31 mouse cellular contexts compared by ENCODE assay signal in the genomic region with DNA sequence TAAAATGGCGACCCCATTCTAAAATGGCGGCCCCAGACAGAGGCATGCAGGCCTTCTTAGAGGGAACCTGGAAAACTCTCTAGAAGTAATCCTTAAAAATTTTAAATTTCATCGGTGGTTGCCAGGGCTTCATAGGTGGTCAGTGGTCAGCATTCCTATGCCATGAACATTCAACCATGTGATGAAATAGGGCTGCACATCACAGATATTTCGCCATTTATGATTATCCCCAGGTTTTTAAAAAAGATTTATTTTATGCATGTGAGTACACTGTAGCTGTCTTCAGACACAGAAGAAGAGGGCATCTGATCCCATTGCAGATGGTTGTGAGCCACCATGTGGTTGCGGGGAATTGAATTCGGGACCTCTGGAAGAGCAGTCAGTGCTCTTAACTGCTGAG. TPM values are rescaled to one million over a fixed set of nuclear protein-coding genes. Genes with fewer than 3 reads are reported as not detected.
DNase-seq lines count a peak whose midpoint lies in the region; ATAC-seq and TF ChIP-seq lines count a peak whose summit lies in the region.
"Had no signal": no experiment of that assay in that cellular context is flagged by ENCODE, and none has a peak within 500 bp of the region (broad histone marks: within the 10 kb centered on the region; RNA-seq: fewer than 3 reads in every experiment).

No protein-coding gene starts in this region.

- TF ChIP-seq CTCF in CH12.LX (conservative IDR thresholded peaks at IDR 0.05 in 1 of 2, IDR thresholded peaks at IDR 0.05 in 1 of 2; ENCODE audit: low read depth in 2 of 2, low read length in 2 of 2): no peak
- no peak for TF ChIP-seq CTCF in bone marrow macrophage, adult 2 months (IDR thresholded peaks at IDR 0.05; ENCODE audit: low read depth, low read length)
- no peak for TF ChIP-seq CTCF in small intestine, adult 2 months (IDR thresholded peaks at IDR 0.05; ENCODE audit: extremely low read depth, insufficient read length, insufficient replicate concordance, low read depth, low read length)

- WGBS in liver, embryonic 13.5 days (ENCODE audit: insufficient replicate concordance): 84% methylated on average over 6 of the region's 6 CpGs
- WGBS in liver, embryonic 11.5 days: 90% methylated on average over 6 of the region's 6 CpGs
- 94% methylated on average over 6 of the region's 6 CpGs for WGBS in small intestine, adult 2 months

- peaks cover 17% of the 10 kb centered on the region for H3K36me3 ChIP-seq in liver, embryonic 13.5 days
- peaks cover 6% of the 10 kb centered on the region for H3K36me3 ChIP-seq in liver, embryonic 11.5 days (ENCODE audit: control insufficient read depth, insufficient read depth, low read length)
- peaks cover 11 to 18% of the 10 kb centered on the region in 2 experiments for H3K36me3 ChIP-seq in CH12.LX (replicated peaks in 1 of 2; ENCODE audit: control insufficient read depth in 1 of 2, insufficient read depth in 1 of 2, low read length in 1 of 2)
- peaks cover 12% of the 10 kb centered on the region for H3K36me3 ChIP-seq in small intestine, adult 2 months (ENCODE audit: control insufficient read depth, insufficient read depth, low read length)

- dilution Hi-C loops in CH12.LX (cut with MboI; ENCODE audit: extremely low pct_ligation_motif_present, extremely low pct_unique_long_range_greater_than_20kb, low sequenced_read_pairs): no loop called here

- TF ChIP-seq EP300 in CH12.LX (IDR thresholded peaks at IDR 0.05; ENCODE audit: low read length): no peak

- ATAC-seq in liver, embryonic 13.5 days (ENCODE audit: low read depth): no peak
- no peak for ATAC-seq in liver, embryonic 11.5 days (replicated peaks; ENCODE audit: low FRiP score)
- no peak for ATAC-seq in frontal cortex, adult (ENCODE audit: low TSS enrichment)
- ATAC-seq: forebrain, embryonic 15.5 days; intestine, embryonic 16.5 days had no signal

- H3K9me3 ChIP-seq in liver, embryonic 13.5 days (replicated peaks): no peaks in the 10 kb centered on the region
- H3K9me3 ChIP-seq in liver, embryonic 11.5 days (ENCODE audit: control insufficient read depth, low read length): no peaks in the 10 kb centered on the region
- no peaks in the 10 kb centered on the region for H3K9me3 ChIP-seq in CH12.LX (replicated peaks; ENCODE audit: low read length)
- H3K9me3 ChIP-seq: embryonic facial prominence, embryonic 13.5 days; forebrain, embryonic 10.5 days; forebrain, embryonic 15.5 days; G1E; heart, embryonic 15.5 days; hindbrain, embryonic 12.5 days; neural tube, embryonic 15.5 days had no signal

- TF ChIP-seq POLR2A in CH12.LX (IDR thresholded peaks at IDR 0.05; ENCODE audit: low read depth, low read length): no peak
- no peak for TF ChIP-seq POLR2A in bone marrow macrophage, adult 2 months (IDR thresholded peaks at IDR 0.05; ENCODE audit: borderline replicate concordance, low read depth, low read length)
- TF ChIP-seq POLR2A in small intestine, adult 2 months (IDR thresholded peaks at IDR 0.05; ENCODE audit: low read depth, low read length): no peak

- no peak for TF ChIP-seq RAD21 in CH12.LX (IDR thresholded peaks at IDR 0.05; ENCODE audit: low read depth, low read length)

- no peak overlapping the region for H3K4me3 ChIP-seq in liver, embryonic 13.5 days (replicated peaks)
- H3K4me3 ChIP-seq in liver, embryonic 11.5 days (ENCODE audit: low read depth, low read length): no peak overlapping the region
- H3K4me3 ChIP-seq in CH12.LX (replicated peaks in 1 of 3; ENCODE audit: low read depth in 2 of 3, low read length in 2 of 3, poor library complexity in 1 of 3): no peak overlapping the region
- no peak overlapping the region for H3K4me3 ChIP-seq in bone marrow macrophage, adult 2 months (ENCODE audit: insufficient read depth, low read length)
- no peak overlapping the region for H3K4me3 ChIP-seq in small intestine, adult 2 months (ENCODE audit: low read depth, low read length)
- H3K4me3 ChIP-seq: embryonic facial prominence, embryonic 13.5 days; forebrain, embryonic 10.5 days; forebrain, embryonic 15.5 days; heart, embryonic 15.5 days; hindbrain, embryonic 12.5 days; neural tube, embryonic 15.5 days had no signal

- no peak overlapping the region for H3K4me2 ChIP-seq in liver, embryonic 13.5 days
- no peak overlapping the region for H3K4me2 ChIP-seq in liver, embryonic 11.5 days
- H3K4me2 ChIP-seq in CH12.LX (ENCODE audit: insufficient read depth, low read depth, poor library complexity, severe bottlenecking): no peak overlapping the region
- H3K4me2 ChIP-seq: embryonic facial prominence, embryonic 13.5 days; forebrain, embryonic 15.5 days; heart, embryonic 15.5 days; hindbrain, embryonic 12.5 days; neural tube, embryonic 15.5 days had no signal

- H3K27ac ChIP-seq in liver, embryonic 13.5 days: peak overlapping the region; percentile 66
- no peak overlapping the region for H3K27ac ChIP-seq in liver, embryonic 11.5 days (ENCODE audit: low read depth, low read length)
- 0 out of 2 replicates have a peak overlapping the region, but pooled peaks have one; percentile 39 for H3K27ac ChIP-seq in CH12.LX (ENCODE audit: insufficient read depth, low read depth)
- H3K27ac ChIP-seq in bone marrow macrophage, adult 2 months (ENCODE audit: insufficient read depth, low read depth, low read length): peak overlapping the region; percentile 90
- H3K27ac ChIP-seq in small intestine, adult 2 months (ENCODE audit: insufficient read depth, low read depth, low read length): peak overlapping the region; percentile 38; the same call in 1 of the 2 replicates
- H3K27ac ChIP-seq: embryonic facial prominence, embryonic 13.5 days; forebrain, embryonic 10.5 days; forebrain, embryonic 15.5 days; heart, embryonic 15.5 days; hindbrain, embryonic 12.5 days; neural tube, embryonic 15.5 days had no signal

- in situ Hi-C loops in CH12.LX (cut with MboI; ENCODE audit: low pct_ligation_motif_present, low pct_unique_long_range_greater_than_20kb, low sequenced_read_pairs): no loop called here

- no peak for DNase-seq in liver, embryonic 13.5 days
- DNase-seq in liver, embryonic 11.5 days (ENCODE audit: low spot score): no peak
- no peak for DNase-seq in CH12.LX (ENCODE audit: extremely low read depth)
- DNase-seq in layer of hippocampus, adult 9-11 months: no peak
- DNase-seq: adrenal gland, postnatal 14 days; cerebellum, adult 18-20 months; cerebellum, postnatal 10 days; gastrocnemius, postnatal 14 days; heart, postnatal 36 days; kidney, adult 9 months; kidney, postnatal 10 days; layer of hippocampus, postnatal 36 days; left cerebral cortex, postnatal 4 days; lung, adult 2 months; lung, postnatal 10 days; midbrain, embryonic 14.5 days; retina, postnatal 1 day; right cerebral cortex, postnatal 25 days had no signal

- peaks cover 20% of the 10 kb centered on the region for H3K79me2 ChIP-seq in CH12.LX (replicated peaks; ENCODE audit: control insufficient read depth, extremely low read depth, insufficient read depth, poor library complexity, severe bottlenecking)

- peaks cover 66% of the 10 kb centered on the region for H3K4me1 ChIP-seq in liver, embryonic 13.5 days (replicated peaks)
- H3K4me1 ChIP-seq in liver, embryonic 11.5 days (replicated peaks; ENCODE audit: control insufficient read depth, insufficient read depth, low read length): peaks cover 32% of the 10 kb centered on the region
- H3K4me1 ChIP-seq in CH12.LX (ENCODE audit: control insufficient read depth in 1 of 2, insufficient read depth in 2 of 2): peaks cover 7 to 56% of the 10 kb centered on the region in 2 experiments
- H3K4me1 ChIP-seq in bone marrow macrophage, adult 2 months (ENCODE audit: control insufficient read depth, insufficient read depth, low read length): peaks cover 55% of the 10 kb centered on the region
- H3K4me1 ChIP-seq in small intestine, adult 2 months (ENCODE audit: control insufficient read depth, insufficient read depth, insufficient read length, low read length): peaks cover 11% of the 10 kb centered on the region; the same call in 1 of the 2 replicates

- no peaks in the 10 kb centered on the region for H3K27me3 ChIP-seq in liver, embryonic 13.5 days
- H3K27me3 ChIP-seq in liver, embryonic 11.5 days (replicated peaks; ENCODE audit: control insufficient read depth, insufficient read depth, low read length): no peaks in the 10 kb centered on the region
- H3K27me3 ChIP-seq in CH12.LX (replicated peaks): no peaks in the 10 kb centered on the region
- no peaks in the 10 kb centered on the region for H3K27me3 ChIP-seq in small intestine, adult 2 months (ENCODE audit: control insufficient read depth, insufficient read depth, low read length)
- H3K27me3 ChIP-seq: embryonic facial prominence, embryonic 13.5 days; forebrain, embryonic 15.5 days; heart, embryonic 15.5 days; hindbrain, embryonic 12.5 days; neural tube, embryonic 15.5 days had no signal

- H3K9ac ChIP-seq in liver, embryonic 13.5 days: no peak overlapping the region
- H3K9ac ChIP-seq in liver, embryonic 11.5 days (ENCODE audit: low read depth, low read length): no peak overlapping the region; the same call in 1 of the 2 replicates
- no peak overlapping the region for H3K9ac ChIP-seq in CH12.LX (ENCODE audit: insufficient read depth, low read depth)
- H3K9ac ChIP-seq: embryonic facial prominence, embryonic 13.5 days; forebrain, embryonic 15.5 days; heart, embryonic 15.5 days; hindbrain, embryonic 12.5 days; neural tube, embryonic 15.5 days had no signal

RNA-seq across cellular contexts. Expression of a gene that starts 2.8 kb away (rescaled TPM):
- 232 and 286 TPM in 2 replicates for polyA plus RNA-seq in liver, embryonic 13.5 days (2015; fragmentation: Nextera tagmentation; extraction: Ambion mirVana)
- 360 and 390 TPM in 2 replicates for polyA plus RNA-seq in liver, embryonic 11.5 days (2014; fragmentation: Nextera tagmentation; extraction: Ambion mirVana)
- total RNA-seq in CH12.LX (2012; rRNA removed) (61.3 and 71.9 TPM in 2 replicates), CH12.LX (2014; rRNA removed) (51.2 and 62.7 TPM in 2 replicates)
- polyA plus RNA-seq in CH12.LX (2012; ENCODE audit: insufficient read length, low read depth): 69.4 and 86.8 TPM in 2 replicates
- 1,131 and 1,373 TPM in 2 replicates for polyA plus RNA-seq in bone marrow macrophage, adult 2 months (2012; ENCODE audit: insufficient read depth, insufficient read length, missing spikeins)
- 758 and 1,409 TPM in 2 replicates for polyA plus RNA-seq in small intestine, adult 2 months (2012; rRNA removed)

RNA-seq across cellular contexts. Expression of a gene that starts 5.8 kb away (rescaled TPM):
- 83.1 and 92.7 TPM in 2 replicates for polyA plus RNA-seq in liver, embryonic 13.5 days (2015; fragmentation: Nextera tagmentation; extraction: Ambion mirVana)
- 129 and 131 TPM in 2 replicates for polyA plus RNA-seq in liver, embryonic 11.5 days (2014; fragmentation: Nextera tagmentation; extraction: Ambion mirVana)
- 84.8 and 95.8 TPM in 2 replicates for total RNA-seq in CH12.LX (2012; rRNA removed)
- 131 and 132 TPM in 2 replicates for total RNA-seq in CH12.LX (2014; rRNA removed)
- polyA plus RNA-seq in CH12.LX (2012; ENCODE audit: insufficient read length, low read depth): 114 and 133 TPM in 2 replicates
- polyA plus RNA-seq in bone marrow macrophage, adult 2 months (2012; ENCODE audit: insufficient read depth, insufficient read length, missing spikeins): 392 and 428 TPM in 2 replicates
- polyA plus RNA-seq in small intestine, adult 2 months (2012; rRNA removed): 29.8 and 54.4 TPM in 2 replicates

RNA-seq across cellular contexts. Expression of a gene that starts 10.1 kb away (rescaled TPM):
- 61.7 and 77.5 TPM in 2 replicates for polyA plus RNA-seq in liver, embryonic 13.5 days (2015; fragmentation: Nextera tagmentation; extraction: Ambion mirVana)
- 83.9 and 89.4 TPM in 2 replicates for polyA plus RNA-seq in liver, embryonic 11.5 days (2014; fragmentation: Nextera tagmentation; extraction: Ambion mirVana)
- total RNA-seq in CH12.LX (2012; rRNA removed): 59.2 and 63.5 TPM in 2 replicates
- total RNA-seq in CH12.LX (2014; rRNA removed): 77.1 and 93.8 TPM in 2 replicates
- polyA plus RNA-seq in CH12.LX (2012; ENCODE audit: insufficient read length, low read depth): 76.1 and 89.0 TPM in 2 replicates
- polyA plus RNA-seq in bone marrow macrophage, adult 2 months (2012; ENCODE audit: insufficient read depth, insufficient read length, missing spikeins): 97.3 and 97.6 TPM in 2 replicates
- 2.4 and 9.2 TPM in 2 replicates for polyA plus RNA-seq in small intestine, adult 2 months (2012; rRNA removed)

RNA-seq across cellular contexts. Expression of a gene that starts 56.3 kb away (rescaled TPM):
- polyA plus RNA-seq in liver, embryonic 13.5 days (2015; fragmentation: Nextera tagmentation; extraction: Ambion mirVana): 545 and 561 TPM in 2 replicates
- 213 and 235 TPM in 2 replicates for polyA plus RNA-seq in liver, embryonic 11.5 days (2014; fragmentation: Nextera tagmentation; extraction: Ambion mirVana)
- 0.92 and 1.1 TPM in 2 replicates for total RNA-seq in CH12.LX (2012; rRNA removed)
- 0.82 and 1.3 TPM in 2 replicates for total RNA-seq in CH12.LX (2014; rRNA removed)
- 0.79 and 1.1 TPM in 2 replicates for polyA plus RNA-seq in CH12.LX (2012; ENCODE audit: insufficient read length, low read depth)
- not detected in 2 replicates for polyA plus RNA-seq in bone marrow macrophage, adult 2 months (2012; ENCODE audit: insufficient read depth, insufficient read length, missing spikeins)
- not detected in 2 replicates for polyA plus RNA-seq in small intestine, adult 2 months (2012; rRNA removed)
- total RNA-seq: granulocyte monocyte progenitor cell, adult 5-6 weeks; layer of hippocampus, postnatal 36 days; left cerebral cortex, postnatal 4 days had no signal
- polyA plus RNA-seq: large intestine, adult 2 months had no signal
